Mouse (Mus musculus): ENCODE data around the gene Plin5. TPM values are rescaled to one million over a fixed set of nuclear protein-coding genes. Genes with fewer than 3 reads are reported as not detected.
A peak's percentile ranks its signal among the peaks of the same experiment; 100 is the strongest.

The Plin5 gene
- polyA plus RNA-seq, 1 experiment from 2014 or later = 1.1 TPM

DNA sequence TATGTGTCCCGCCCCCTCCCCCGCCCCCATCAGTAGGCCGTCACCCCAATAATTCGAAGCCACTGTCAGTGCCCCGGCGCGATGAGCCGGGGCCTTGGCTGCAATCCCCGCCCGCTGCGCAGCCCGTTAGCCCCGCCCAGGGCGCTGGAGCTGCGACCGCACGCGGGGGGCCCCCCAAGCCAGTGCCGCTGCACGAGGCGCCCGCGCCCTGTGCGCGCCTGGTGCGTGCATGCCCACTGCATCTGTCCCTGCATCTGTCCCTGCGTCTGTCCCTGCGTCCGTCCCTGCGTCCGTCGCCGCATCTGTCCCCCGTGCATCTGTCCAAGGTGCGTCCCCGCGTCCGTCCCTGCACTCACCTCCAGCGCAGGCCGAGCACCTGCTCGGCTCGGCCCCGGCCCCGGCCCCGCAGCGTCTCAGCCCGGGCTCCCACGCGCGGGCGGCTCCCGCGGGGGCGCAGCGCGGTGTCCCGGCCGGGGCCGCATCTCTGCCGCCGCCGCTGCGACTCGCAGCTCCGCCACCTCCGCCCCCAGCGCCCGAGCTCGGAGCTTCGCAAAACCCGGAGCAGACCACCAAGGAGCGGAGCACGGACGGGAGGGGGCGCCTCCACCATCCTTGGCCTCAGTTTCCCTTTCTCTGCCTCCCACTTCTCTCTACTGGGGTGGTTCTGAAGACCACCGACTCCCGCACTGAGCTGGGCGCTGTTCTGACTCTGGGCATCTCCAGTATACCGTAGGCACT lies 22.6 kb upstream of the Plin5 start, which contains the start of gene Sema6b:
Sema6b (minus strand) TSS at position 486 of the 738 bp plus-strand sequence.
- Histone ChIP-seq H3K27ac (replicated peaks in 1 of 2; ENCODE audit: control insufficient read depth in 1 of 2, insufficient read depth in 1 of 2, low read depth in 2 of 2, low read length in 2 of 2) (no peak within 1 kb of the TSS), H3K4me1 (ENCODE audit: control insufficient read depth in 2 of 2, insufficient read depth in 2 of 2, low read length in 2 of 2) (peaks cover 4 to 18% of the 10 kb centered on the region in 2 experiments; a peak in 3 of 4 replicates), H3K9ac (ENCODE audit: low read length) (peak within 1 kb of the TSS; percentile 62), H3K4me2 (ENCODE audit: low read length) (peak within 1 kb of the TSS; percentile 99), H3K9me3 (ENCODE audit: control insufficient read depth, low read length) (no peaks in the 10 kb centered on the region), H3K27me3 (ENCODE audit: control insufficient read depth, insufficient read depth, low read length) (peaks cover 81% of the 10 kb centered on the region), H3K36me3 (ENCODE audit: control insufficient read depth, insufficient read depth, low read length) (no peaks in the 10 kb centered on the region), H3K4me3 (ENCODE audit: control insufficient read depth in 1 of 2, insufficient read depth in 1 of 2, low read depth in 1 of 2, low read length in 2 of 2) (peak within 1 kb of the TSS; percentile 50 to 67)
- 1% methylated on average over 75 of the region's 79 CpGs for WGBS
- ATAC-seq (ENCODE audit: insufficient number of reproducible peaks, insufficient read depth, low FRiP score, low read depth) = no peak

- H3K27ac ChIP-seq (replicated peaks in 1 of 2; ENCODE audit: control insufficient read depth in 1 of 2, insufficient read depth in 1 of 2, low read depth in 2 of 2, low read length in 2 of 2) = no peak overlapping the region
- H3K4me1 ChIP-seq (ENCODE audit: control insufficient read depth in 2 of 2, insufficient read depth in 2 of 2, low read length in 2 of 2) = peaks cover 4 to 20% of the 10 kb centered on the region in 2 experiments; a peak in 3 of 4 replicates
- no peak for ATAC-seq (ENCODE audit: insufficient number of reproducible peaks, insufficient read depth, low FRiP score, low read depth)
- H3K27me3 ChIP-seq (ENCODE audit: control insufficient read depth, insufficient read depth, low read length) = peaks cover 74% of the 10 kb centered on the region
- H3K4me2 ChIP-seq (ENCODE audit: low read length) = peak overlapping the region; percentile 99
- 8% methylated on average over 21 of the region's 21 CpGs for WGBS
- no peaks in the 10 kb centered on the region for H3K9me3 ChIP-seq (ENCODE audit: control insufficient read depth, low read length)
- peak overlapping the region; percentile 50 to 67; a peak in 3 of 4 replicates for H3K4me3 ChIP-seq (ENCODE audit: control insufficient read depth in 1 of 2, insufficient read depth in 1 of 2, low read depth in 1 of 2, low read length in 2 of 2)
- H3K36me3 ChIP-seq (ENCODE audit: control insufficient read depth, insufficient read depth, low read length) = no peaks in the 10 kb centered on the region
- H3K9ac ChIP-seq (ENCODE audit: low read length) = peak overlapping the region; percentile 62
These were observed 22.0 kb upstream of the Plin5 start for GRCm38 (mm10) chr17:56139355-56139754.

- WGBS = 18% methylated on average over 25 of the region's 25 CpGs
- H3K27me3 ChIP-seq (ENCODE audit: control insufficient read depth, insufficient read depth, low read length) = peaks cover 61% of the 10 kb centered on the region
- H3K4me2 ChIP-seq (ENCODE audit: low read length) = peak overlapping the region; percentile 31; the same call in 1 of the 2 replicates
- no peak overlapping the region for H3K9ac ChIP-seq (ENCODE audit: low read length)
- no peak for ATAC-seq (ENCODE audit: insufficient number of reproducible peaks, insufficient read depth, low FRiP score, low read depth)
- H3K4me3 ChIP-seq (ENCODE audit: control insufficient read depth in 1 of 2, insufficient read depth in 1 of 2, low read depth in 1 of 2, low read length in 2 of 2) = no peak overlapping the region
- no peaks in the 10 kb centered on the region for H3K36me3 ChIP-seq (ENCODE audit: control insufficient read depth, insufficient read depth, low read length)
- H3K9me3 ChIP-seq (ENCODE audit: control insufficient read depth, low read length) = no peaks in the 10 kb centered on the region
- peaks cover 8 to 32% of the 10 kb centered on the region in 2 experiments; a peak in 3 of 4 replicates for H3K4me1 ChIP-seq (ENCODE audit: control insufficient read depth in 2 of 2, insufficient read depth in 2 of 2, low read length in 2 of 2)
- no peak overlapping the region for H3K27ac ChIP-seq (replicated peaks in 1 of 2; ENCODE audit: control insufficient read depth in 1 of 2, insufficient read depth in 1 of 2, low read depth in 2 of 2, low read length in 2 of 2)
These were observed 20.6 kb upstream of the Plin5 start for GRCm38 (mm10) chr17:56137839-56138613.

DNA sequence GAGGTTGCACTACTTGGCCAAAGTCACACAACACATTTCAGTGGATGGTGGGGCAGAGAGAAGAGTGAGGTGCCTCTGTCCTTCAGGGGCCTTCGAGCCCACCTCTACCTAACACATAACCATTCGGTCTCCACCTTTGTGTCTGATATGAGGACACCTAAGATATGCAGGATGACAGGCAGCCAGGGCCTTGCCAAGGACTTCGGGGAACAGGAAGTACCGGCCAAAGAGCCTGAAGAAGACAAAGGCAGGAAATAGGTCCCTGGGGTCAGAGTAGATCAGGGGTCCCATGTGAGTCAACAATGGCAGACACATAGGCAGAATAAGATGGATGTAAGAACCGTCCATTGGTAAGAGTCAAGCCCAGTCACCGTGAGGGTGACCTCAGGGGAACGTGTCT lies 19.2 kb upstream of the Plin5 start:
- 69% methylated on average over 7 of the region's 7 CpGs for WGBS

DNA sequence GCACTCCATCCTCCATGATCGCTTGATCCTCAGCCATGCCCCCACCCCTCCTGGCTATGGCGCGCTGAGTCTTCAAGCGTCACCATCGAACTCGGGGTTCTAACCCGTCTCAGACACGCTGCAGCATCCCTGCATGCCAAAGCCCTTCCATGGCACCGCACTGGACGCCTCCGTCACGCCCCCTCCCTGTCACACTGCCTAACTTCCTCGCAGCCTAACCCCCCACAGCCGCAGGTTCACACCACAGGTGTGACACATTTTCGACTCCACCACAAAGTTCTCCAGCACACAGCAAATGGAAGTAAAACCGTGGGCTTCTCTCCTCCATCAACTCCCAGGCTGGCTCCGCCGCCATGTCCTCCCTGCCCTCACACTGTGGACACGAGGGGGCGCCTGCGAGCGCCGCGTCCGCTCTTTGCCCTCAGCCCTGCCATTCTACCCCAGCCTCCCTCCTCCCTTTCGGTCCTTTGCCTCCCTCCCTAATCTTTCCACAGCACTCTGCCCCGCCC lies 17.1 kb upstream of the Plin5 start:
- H3K9me3 ChIP-seq (ENCODE audit: control insufficient read depth, low read length) = peaks cover 7% of the 10 kb centered on the region; the same call in 1 of the 2 replicates
- H3K4me1 ChIP-seq (ENCODE audit: control insufficient read depth in 2 of 2, insufficient read depth in 2 of 2, low read length in 2 of 2) = peaks cover 6 to 20% of the 10 kb centered on the region in 2 experiments; a peak in 3 of 4 replicates
- peak overlapping the region; percentile 68 for H3K4me2 ChIP-seq (ENCODE audit: low read length)
- peaks cover 26% of the 10 kb centered on the region for H3K27me3 ChIP-seq (ENCODE audit: control insufficient read depth, insufficient read depth, low read length)
- ATAC-seq (ENCODE audit: insufficient number of reproducible peaks, insufficient read depth, low FRiP score, low read depth) = no peak; the same call in 1 of the 2 replicates
- H3K4me3 ChIP-seq (ENCODE audit: control insufficient read depth in 1 of 2, insufficient read depth in 1 of 2, low read depth in 1 of 2, low read length in 2 of 2) = peak overlapping the region; percentile 10 to 34
- H3K36me3 ChIP-seq (ENCODE audit: control insufficient read depth, insufficient read depth, low read length) = no peaks in the 10 kb centered on the region
- peak overlapping the region; percentile 28 for H3K9ac ChIP-seq (ENCODE audit: low read length)
- 2% methylated on average over 27 of the region's 27 CpGs for WGBS
- peak overlapping the region in 1 of 2 experiments; percentile 41; a peak in 1 of 4 replicates for H3K27ac ChIP-seq (replicated peaks in 1 of 2; ENCODE audit: control insufficient read depth in 1 of 2, insufficient read depth in 1 of 2, low read depth in 2 of 2, low read length in 2 of 2)

More for the DNA sequence above, 19.2 kb upstream of the Plin5 start:
- no peak for ATAC-seq (ENCODE audit: insufficient number of reproducible peaks, insufficient read depth, low FRiP score, low read depth)
- H3K4me3 ChIP-seq (ENCODE audit: control insufficient read depth in 1 of 2, insufficient read depth in 1 of 2, low read depth in 1 of 2, low read length in 2 of 2) = no peak overlapping the region
- peaks cover 8 to 26% of the 10 kb centered on the region in 2 experiments; a peak in 3 of 4 replicates for H3K4me1 ChIP-seq (ENCODE audit: control insufficient read depth in 2 of 2, insufficient read depth in 2 of 2, low read length in 2 of 2)
- H3K9ac ChIP-seq (ENCODE audit: low read length) = no peak overlapping the region
- 0 out of 2 replicates have a peak, but pooled peaks cover under 1% of the 10 kb centered on the region for H3K9me3 ChIP-seq (ENCODE audit: control insufficient read depth, low read length)
- H3K4me2 ChIP-seq (ENCODE audit: low read length) = no peak overlapping the region
- no peaks in the 10 kb centered on the region for H3K36me3 ChIP-seq (ENCODE audit: control insufficient read depth, insufficient read depth, low read length)
- H3K27ac ChIP-seq (replicated peaks in 1 of 2; ENCODE audit: control insufficient read depth in 1 of 2, insufficient read depth in 1 of 2, low read depth in 2 of 2, low read length in 2 of 2) = no peak overlapping the region
- H3K27me3 ChIP-seq (ENCODE audit: control insufficient read depth, insufficient read depth, low read length) = peaks cover 46% of the 10 kb centered on the region

DNA sequence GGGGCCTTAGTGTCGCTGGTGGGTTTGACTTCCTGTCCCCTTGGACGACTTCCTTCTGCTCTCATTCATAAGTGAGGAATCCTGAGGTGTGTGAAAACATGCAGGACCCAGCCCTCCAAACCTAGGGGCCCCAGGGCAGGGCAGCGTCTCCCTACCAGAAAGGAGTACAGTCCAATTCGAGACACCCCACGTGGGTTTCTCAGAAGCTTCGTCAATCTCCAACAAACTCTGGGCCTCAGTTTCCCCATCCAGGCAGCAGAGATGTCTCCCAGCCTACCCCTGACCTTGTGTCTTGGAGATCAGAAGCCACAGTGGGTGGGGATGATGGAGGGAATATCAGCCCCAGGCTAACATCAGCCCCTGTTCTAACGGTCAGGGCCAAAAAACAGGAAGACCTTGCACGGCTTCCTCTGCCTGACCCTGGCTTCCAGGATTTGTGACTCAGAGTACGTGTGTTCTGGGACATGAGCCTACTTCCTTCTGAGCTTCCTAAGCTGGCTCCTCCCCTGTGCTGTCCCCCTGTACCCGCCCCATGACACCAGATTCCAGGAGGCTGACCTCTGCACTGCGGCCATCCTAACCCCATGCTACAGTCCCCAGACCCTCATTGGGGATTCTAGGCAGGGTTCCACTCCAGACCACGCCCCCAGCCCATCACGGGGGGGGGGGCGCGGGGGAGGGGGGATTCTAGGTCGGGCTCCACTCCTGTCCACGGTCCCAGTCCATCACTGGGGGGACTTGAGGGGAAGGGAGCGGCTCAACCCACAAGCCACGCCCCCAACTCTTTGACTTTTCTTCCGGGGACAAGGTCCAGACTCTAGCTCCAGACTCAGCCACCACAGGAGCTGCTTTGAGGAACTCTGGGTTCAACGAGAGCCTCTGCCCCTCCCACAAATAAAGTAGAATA lies 16.3 kb upstream of the Plin5 start:
- H3K4me2 ChIP-seq (ENCODE audit: low read length) = peak overlapping the region; percentile 68
- H3K36me3 ChIP-seq (ENCODE audit: control insufficient read depth, insufficient read depth, low read length) = no peaks in the 10 kb centered on the region
- peak overlapping the region; percentile 65 to 77 for H3K27ac ChIP-seq (replicated peaks in 1 of 2; ENCODE audit: control insufficient read depth in 1 of 2, insufficient read depth in 1 of 2, low read depth in 2 of 2, low read length in 2 of 2)
- WGBS = 21% methylated on average over 17 of the region's 21 CpGs
- peaks cover 7% of the 10 kb centered on the region; the same call in 1 of the 2 replicates for H3K9me3 ChIP-seq (ENCODE audit: control insufficient read depth, low read length)
- peak; percentile 60 for ATAC-seq (ENCODE audit: insufficient number of reproducible peaks, insufficient read depth, low FRiP score, low read depth)
- peaks cover 17% of the 10 kb centered on the region for H3K27me3 ChIP-seq (ENCODE audit: control insufficient read depth, insufficient read depth, low read length)
- peak overlapping the region; percentile 28; the same call in 1 of the 2 replicates for H3K9ac ChIP-seq (ENCODE audit: low read length)
- H3K4me1 ChIP-seq (ENCODE audit: control insufficient read depth in 2 of 2, insufficient read depth in 2 of 2, low read length in 2 of 2) = peaks cover 6 to 17% of the 10 kb centered on the region in 2 experiments; a peak in 3 of 4 replicates
- H3K4me3 ChIP-seq (ENCODE audit: control insufficient read depth in 1 of 2, insufficient read depth in 1 of 2, low read depth in 1 of 2, low read length in 2 of 2) = peak overlapping the region; percentile 11 to 34; a peak in 3 of 4 replicates

Data from heart, embryonic 14.5 days (tissue).